Mouse (Mus musculus) testis, adult 2 months (tissue): ENCODE measurements around the gene Alg9. TPM values are rescaled to one million over a fixed set of nuclear protein-coding genes. Genes with fewer than 3 reads are reported as not detected.

ENCODE experiments used
- H3K27ac ChIP-seq: fragments of 200-500 bp; 2 replicates; pipeline ENCODE4 v1.5.1; 2012; ENCODE audit warnings: low read depth, low read length; ENCODE audit not compliant: control insufficient read depth, insufficient read depth
- H3K27me3 ChIP-seq: fragments of 200-500 bp; 2 replicates; pipeline ENCODE4 v1.6.1; 2012; ENCODE audit warnings: mild to moderate bottlenecking, low read length, moderate library complexity; ENCODE audit not compliant: control insufficient read depth, insufficient read depth
- H3K36me3 ChIP-seq: fragments of 200-500 bp; 2 replicates; pipeline ENCODE4 v1.6.1; 2012; ENCODE audit warnings: mild to moderate bottlenecking, low read length; ENCODE audit not compliant: control insufficient read depth, insufficient read depth
- H3K4me1 ChIP-seq: fragments of 200-500 bp; 2 replicates; pipeline ENCODE4 v1.6.1; 2012; ENCODE audit warnings: low read length; ENCODE audit not compliant: control insufficient read depth, insufficient read depth
- H3K4me3 ChIP-seq: fragments of 200-500 bp; 2 replicates; pipeline ENCODE4 v1.5.1; 2012; ENCODE audit warnings: low read depth, mild to moderate bottlenecking, low read length, moderate library complexity, mixed read lengths; ENCODE audit not compliant: control insufficient read depth
- CTCF ChIP-seq: fragments of 200-500 bp; IDR thresholded peaks from 2 replicates; pipeline ENCODE4 v1.5.1; 2012; ENCODE audit warnings: low read depth, mild to moderate bottlenecking, inconsistent platforms, low read length, moderate library complexity; ENCODE audit not compliant: control insufficient read depth, insufficient read depth, insufficient replicate concordance
- POLR2A ChIP-seq: fragments of 200-500 bp; IDR thresholded peaks from 2 replicates; pipeline ENCODE4 v1.6.1; 2012; ENCODE audit warnings: low read depth, mild to moderate bottlenecking, inconsistent platforms, low read length, moderate library complexity; ENCODE audit not compliant: control insufficient read depth
- polyA plus RNA-seq: library from polyadenylated mRNA; depleted of rRNA; stranded (reverse); fragments of >200 nt; gene quantifications from 2 replicates; pipeline ENCODE4 v1.2.3, GENCODE M21; 2012

The Alg9 gene
- polyA plus RNA-seq, 1 experiment: 40.0 TPM

GRCm38 (mm10) chr9:50734989-50735388 lies 39.8 kb upstream of the Alg9 start:
- Histone ChIP-seq H3K4me1 (peaks cover 8% of the 10 kb centered on the region), H3K4me3 (no peak overlapping the region), H3K27me3 (no peaks in the 10 kb centered on the region), H3K27ac (no peak overlapping the region), H3K36me3 (no peaks in the 10 kb centered on the region)
- TF ChIP-seq POLR2A: no peak
- TF ChIP-seq CTCF: peak; percentile 37; the same call in 1 of the 2 replicates

DNA sequence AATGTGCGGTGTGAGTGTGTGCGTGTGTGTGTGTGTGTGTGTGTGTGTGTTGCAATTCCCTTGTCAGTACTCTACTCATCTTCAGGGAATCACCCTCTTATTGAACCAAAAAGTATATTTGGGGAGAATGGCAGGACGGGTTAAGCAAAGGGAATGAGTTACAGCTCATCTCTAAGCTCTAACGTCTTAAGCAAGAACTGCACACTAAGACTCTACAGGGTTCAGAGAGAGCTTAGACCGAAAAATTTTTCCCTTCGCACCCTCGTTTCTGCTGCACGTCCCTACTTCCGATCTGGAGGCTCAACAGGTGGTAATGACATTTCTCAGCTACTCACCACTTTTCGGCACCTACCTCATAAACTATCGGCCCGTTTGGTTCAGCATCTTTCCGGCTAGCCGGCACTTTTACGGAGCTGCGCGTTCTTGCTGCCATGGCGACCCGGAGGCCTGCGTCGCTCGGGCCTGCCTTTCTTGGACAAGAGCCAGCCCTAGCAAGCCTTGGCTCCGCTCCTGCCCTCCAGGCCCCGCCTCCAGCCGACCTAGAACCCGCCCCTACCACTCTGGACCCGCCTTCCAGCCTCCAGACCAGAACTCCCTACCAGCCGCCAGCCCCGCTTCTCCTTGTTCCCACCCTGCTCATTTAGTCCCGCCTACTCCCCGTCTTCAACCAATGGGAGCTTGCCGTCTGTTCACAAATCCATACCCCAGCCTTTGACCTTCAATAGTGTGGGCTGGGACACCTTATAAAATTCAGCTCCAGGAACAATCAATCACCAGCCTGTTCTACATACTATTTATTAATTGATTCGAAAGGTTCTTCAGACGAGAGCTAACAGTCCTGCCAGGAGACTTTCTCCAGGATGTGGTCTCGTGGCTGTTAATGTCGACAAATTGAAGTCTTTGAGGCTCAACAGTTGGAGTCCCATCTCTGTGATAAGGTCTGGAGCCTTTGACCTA lies 35.6 kb upstream of the Alg9 start, which contains the start of gene Dixdc1:
Gene Dixdc1, minus strand, starts transcription at position 604 of the 957 bp plus-strand sequence.
- no peaks in the 10 kb centered on the region for H3K36me3 ChIP-seq
- peaks cover 8% of the 10 kb centered on the region for H3K4me1 ChIP-seq
- no peaks in the 10 kb centered on the region for H3K27me3 ChIP-seq
- H3K4me3 ChIP-seq: peak within 1 kb of the TSS; percentile 86
- H3K27ac ChIP-seq: peak within 1 kb of the TSS; percentile 80
- TF ChIP-seq POLR2A: peak; percentile 46; the same call in 1 of the 2 replicates
- no peak for TF ChIP-seq CTCF

- TF ChIP-seq POLR2A: no peak
- no peak for TF ChIP-seq CTCF
- Histone ChIP-seq H3K27me3 (no peaks in the 10 kb centered on the region), H3K27ac (no peak overlapping the region), H3K36me3 (no peaks in the 10 kb centered on the region), H3K4me1 (peaks cover 12% of the 10 kb centered on the region), H3K4me3 (no peak overlapping the region)
These were observed 33.7 kb upstream of the Alg9 start for GRCm38 (mm10) chr9:50740867-50741784.

- Histone ChIP-seq H3K4me3 (no peak overlapping the region), H3K27me3 (no peaks in the 10 kb centered on the region), H3K4me1 (peaks cover 17% of the 10 kb centered on the region), H3K36me3 (no peaks in the 10 kb centered on the region), H3K27ac (no peak overlapping the region)
- no peak for TF ChIP-seq POLR2A
- no peak for TF ChIP-seq CTCF
These were observed 32.6 kb upstream of the Alg9 start for GRCm38 (mm10) chr9:50742261-50742660.

- Histone ChIP-seq H3K27me3 (no peaks in the 10 kb centered on the region), H3K4me3 (no peak overlapping the region), H3K4me1 (peaks cover 17% of the 10 kb centered on the region), H3K27ac (no peak overlapping the region), H3K36me3 (no peaks in the 10 kb centered on the region)
- TF ChIP-seq POLR2A (no peak), CTCF (no peak)
These were observed 32.1 kb upstream of the Alg9 start for GRCm38 (mm10) chr9:50742744-50743143.

DNA sequence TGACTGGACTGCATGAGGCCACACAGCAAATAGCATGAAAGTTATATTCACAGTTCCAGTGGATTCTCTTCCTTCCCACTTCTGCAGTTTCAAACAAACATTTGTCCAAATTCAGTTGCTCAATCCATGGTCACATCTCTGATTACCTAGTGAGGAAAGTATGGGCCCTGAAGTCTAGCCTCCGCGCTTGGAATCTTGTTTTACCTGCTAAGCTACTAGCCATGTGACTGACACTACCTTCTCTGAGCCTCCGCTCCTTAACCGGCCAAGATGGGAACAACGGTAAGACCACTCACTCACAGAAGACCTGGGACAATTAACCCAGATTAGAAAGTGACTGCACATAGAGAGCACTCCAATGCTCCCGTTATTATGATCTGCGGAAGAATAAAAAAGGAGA lies 29.0 kb upstream of the Alg9 start:
- Histone ChIP-seq H3K27me3 (no peaks in the 10 kb centered on the region), H3K27ac (no peak overlapping the region), H3K36me3 (no peaks in the 10 kb centered on the region), H3K4me1 (peaks cover 10% of the 10 kb centered on the region), H3K4me3 (peak overlapping the region; percentile 82)
- TF ChIP-seq POLR2A (no peak), CTCF (no peak)
